Mouse (Mus musculus): Measurements from ENCODE around the gene Rfx1. TPM values are rescaled to one million over a fixed set of nuclear protein-coding genes. Genes with fewer than 3 reads are reported as not detected.

Rfx1 gene
- total RNA-seq, 1 experiment from 2014 or later = 5.3 TPM

GRCm38 (mm10) chr8:84106216-84107040 lies 39.8 kb downstream of the Rfx1 start:
- no peak for ATAC-seq (replicated peaks in 1 of 2; ENCODE audit: insufficient read depth in 1 of 2, low FRiP score in 2 of 2, low TSS enrichment in 1 of 2, low read depth in 1 of 2, poor library complexity in 2 of 2, severe bottlenecking in 2 of 2)

GRCm38 (mm10) chr8:84115646-84116045 lies 49.0 kb downstream of the Rfx1 start:
- no peak for ATAC-seq (replicated peaks in 1 of 2; ENCODE audit: insufficient read depth in 1 of 2, low FRiP score in 2 of 2, low TSS enrichment in 1 of 2, low read depth in 1 of 2, poor library complexity in 2 of 2, severe bottlenecking in 2 of 2)

GRCm38 (mm10) chr8:84122151-84122550 lies 55.5 kb downstream of the Rfx1 start:
- no peak for ATAC-seq (replicated peaks in 1 of 2; ENCODE audit: insufficient read depth in 1 of 2, low FRiP score in 2 of 2, low TSS enrichment in 1 of 2, low read depth in 1 of 2, poor library complexity in 2 of 2, severe bottlenecking in 2 of 2)

- no peak for ATAC-seq (replicated peaks in 1 of 2; ENCODE audit: insufficient read depth in 1 of 2, low FRiP score in 2 of 2, low TSS enrichment in 1 of 2, low read depth in 1 of 2, poor library complexity in 2 of 2, severe bottlenecking in 2 of 2)
These were observed 59.0 kb downstream of the Rfx1 start, which contains the start of gene Podnl1 for GRCm38 (mm10) chr8:84125656-84126055. Podnl1 (plus strand) TSS chr8:84125989.

GRCm38 (mm10) chr8:84126742-84127141 lies 60.1 kb downstream of the Rfx1 start:
- peak; percentile 26 to 38; a peak in 3 of 4 replicates for ATAC-seq (replicated peaks in 1 of 2; ENCODE audit: insufficient read depth in 1 of 2, low FRiP score in 2 of 2, low TSS enrichment in 1 of 2, low read depth in 1 of 2, poor library complexity in 2 of 2, severe bottlenecking in 2 of 2)

GRCm38 (mm10) chr8:84127202-84127901 lies 60.7 kb downstream of the Rfx1 start:
- peak; percentile 74 to 76 for ATAC-seq (replicated peaks in 1 of 2; ENCODE audit: insufficient read depth in 1 of 2, low FRiP score in 2 of 2, low TSS enrichment in 1 of 2, low read depth in 1 of 2, poor library complexity in 2 of 2, severe bottlenecking in 2 of 2)

- 0 out of 4 replicates have a peak, but pooled peaks of 1 of the 2 experiments have one; percentile 17 for ATAC-seq (replicated peaks in 1 of 2; ENCODE audit: insufficient read depth in 1 of 2, low FRiP score in 2 of 2, low TSS enrichment in 1 of 2, low read depth in 1 of 2, poor library complexity in 2 of 2, severe bottlenecking in 2 of 2)
These were observed 61.6 kb downstream of the Rfx1 start for GRCm38 (mm10) chr8:84128277-84128676.

GRCm38 (mm10) chr8:84130806-84131205 lies 64.2 kb downstream of the Rfx1 start:
- no peak for ATAC-seq (replicated peaks in 1 of 2; ENCODE audit: insufficient read depth in 1 of 2, low FRiP score in 2 of 2, low TSS enrichment in 1 of 2, low read depth in 1 of 2, poor library complexity in 2 of 2, severe bottlenecking in 2 of 2)

- peak in 1 of 2 experiments; percentile 39; a peak in 2 of 4 replicates for ATAC-seq (replicated peaks in 1 of 2; ENCODE audit: insufficient read depth in 1 of 2, low FRiP score in 2 of 2, low TSS enrichment in 1 of 2, low read depth in 1 of 2, poor library complexity in 2 of 2, severe bottlenecking in 2 of 2)
These were observed 65.6 kb downstream of the Rfx1 start for GRCm38 (mm10) chr8:84132225-84132624.

GRCm38 (mm10) chr8:84137848-84138247 lies 71.2 kb downstream of the Rfx1 start:
- ATAC-seq (replicated peaks in 1 of 2; ENCODE audit: insufficient read depth in 1 of 2, low FRiP score in 2 of 2, low TSS enrichment in 1 of 2, low read depth in 1 of 2, poor library complexity in 2 of 2, severe bottlenecking in 2 of 2) = no peak

- no peak for ATAC-seq (replicated peaks in 1 of 2; ENCODE audit: insufficient read depth in 1 of 2, low FRiP score in 2 of 2, low TSS enrichment in 1 of 2, low read depth in 1 of 2, poor library complexity in 2 of 2, severe bottlenecking in 2 of 2)
These were observed 74.2 kb downstream of the Rfx1 start for GRCm38 (mm10) chr8:84140838-84141237.

GRCm38 (mm10) chr8:84144636-84145245 lies 78.1 kb downstream of the Rfx1 start:
- ATAC-seq (replicated peaks in 1 of 2; ENCODE audit: insufficient read depth in 1 of 2, low FRiP score in 2 of 2, low TSS enrichment in 1 of 2, low read depth in 1 of 2, poor library complexity in 2 of 2, severe bottlenecking in 2 of 2) = no peak

Other genes with a start within 250 kb of the Rfx1 start
- gene Adgrl1, start 166.7 kb upstream of the Rfx1 start, total RNA-seq (2017) = 4.2 and 5.0 TPM in 2 replicates
- gene Gm10644, start 111.6 kb upstream of the Rfx1 start, total RNA-seq (2017) = 0.30 TPM in 1 of 2 replicates, not detected in the other
- gene Asf1b, start 111.3 kb upstream of the Rfx1 start, total RNA-seq (2017) = 22.3 and 22.5 TPM in 2 replicates
- gene Prkaca, start 93.8 kb upstream of the Rfx1 start, total RNA-seq (2017) = 24.0 and 27.6 TPM in 2 replicates
- 52.8 and 53.4 TPM in 2 replicates for gene Samd1, start 69.2 kb upstream of the Rfx1 start, total RNA-seq (2017)
- gene 1700067K01Rik, start 65.3 kb upstream of the Rfx1 start, total RNA-seq (2017) = 0.31 and 1.1 TPM in 2 replicates
- gene 2210011C24Rik, start 54.7 kb upstream of the Rfx1 start, total RNA-seq (2017) = not detected in 2 replicates
- 0.31 TPM in 1 of 2 replicates, not detected in the other for gene Palm3, start 45.4 kb upstream of the Rfx1 start, total RNA-seq (2017)
- 14.8 and 19.4 TPM in 2 replicates for gene Il27ra, start 24.2 kb upstream of the Rfx1 start, total RNA-seq (2017)
- not detected in 2 replicates for gene Rln3, start 21.8 kb upstream of the Rfx1 start, total RNA-seq (2017)
- gene Gm10643, start 1.7 kb upstream of the Rfx1 start, total RNA-seq (2017) = 2.5 and 3.6 TPM in 2 replicates
- gene Dcaf15, start 37.9 kb downstream of the Rfx1 start, total RNA-seq (2017) = 21.0 and 23.1 TPM in 2 replicates
- gene Podnl1, start 59.2 kb downstream of the Rfx1 start, total RNA-seq (2017) = 1.4 and 2.7 TPM in 2 replicates
- gene Cc2d1a, start 81.1 kb downstream of the Rfx1 start, total RNA-seq (2017) = 5.8 and 7.0 TPM in 2 replicates
- gene 4930432K21Rik, start 81.2 kb downstream of the Rfx1 start, total RNA-seq (2017) = 2.7 and 3.8 TPM in 2 replicates
- gene Nanos3, start 118.4 kb downstream of the Rfx1 start, total RNA-seq (2017) = not detected in 2 replicates
- 6.8 and 13.4 TPM in 2 replicates for gene Zswim4, start 170.2 kb downstream of the Rfx1 start, total RNA-seq (2017)
- 68.7 and 88.1 TPM in 2 replicates for gene D8Ertd738e, start 182.9 kb downstream of the Rfx1 start, total RNA-seq (2017)
- gene Mri1, start 190.5 kb downstream of the Rfx1 start, total RNA-seq (2017) = 12.5 and 16.5 TPM in 2 replicates
- 6.6 and 17.1 TPM in 2 replicates for gene Ccdc130, start 203.5 kb downstream of the Rfx1 start, total RNA-seq (2017)